Mouse (Mus musculus): Measurements from ENCODE around the gene Plek2. TPM values are rescaled to one million over a fixed set of nuclear protein-coding genes. Genes with fewer than 3 reads are reported as not detected.

Gene Plek2
- not detected for total RNA-seq (2023)

DNA sequence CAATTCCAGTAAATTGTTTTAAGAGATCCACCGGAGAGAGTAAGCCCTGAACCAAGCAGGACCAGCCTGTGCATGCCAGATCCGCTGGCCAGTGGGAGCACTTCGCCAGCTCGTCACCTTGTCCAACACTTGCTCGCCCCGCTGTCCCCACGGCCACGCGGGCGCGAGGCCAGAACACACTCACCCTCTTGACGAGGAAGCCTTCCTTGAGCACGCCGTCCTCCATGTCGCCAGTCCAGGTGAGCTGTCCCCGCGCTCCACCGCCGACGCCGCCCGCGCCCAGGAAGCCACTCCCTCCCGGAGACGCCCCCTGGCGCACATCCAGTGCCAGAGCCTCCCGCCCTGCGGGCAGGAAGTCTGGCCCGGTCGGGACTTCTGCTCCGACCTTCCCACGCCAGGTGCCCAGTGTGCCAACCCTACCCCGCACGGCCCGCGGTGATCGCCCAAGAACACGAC is at the start of gene Plek2:
Gene Plek2 (minus strand): TSS at position 258 of the 456 bp plus-strand sequence.

DNA sequence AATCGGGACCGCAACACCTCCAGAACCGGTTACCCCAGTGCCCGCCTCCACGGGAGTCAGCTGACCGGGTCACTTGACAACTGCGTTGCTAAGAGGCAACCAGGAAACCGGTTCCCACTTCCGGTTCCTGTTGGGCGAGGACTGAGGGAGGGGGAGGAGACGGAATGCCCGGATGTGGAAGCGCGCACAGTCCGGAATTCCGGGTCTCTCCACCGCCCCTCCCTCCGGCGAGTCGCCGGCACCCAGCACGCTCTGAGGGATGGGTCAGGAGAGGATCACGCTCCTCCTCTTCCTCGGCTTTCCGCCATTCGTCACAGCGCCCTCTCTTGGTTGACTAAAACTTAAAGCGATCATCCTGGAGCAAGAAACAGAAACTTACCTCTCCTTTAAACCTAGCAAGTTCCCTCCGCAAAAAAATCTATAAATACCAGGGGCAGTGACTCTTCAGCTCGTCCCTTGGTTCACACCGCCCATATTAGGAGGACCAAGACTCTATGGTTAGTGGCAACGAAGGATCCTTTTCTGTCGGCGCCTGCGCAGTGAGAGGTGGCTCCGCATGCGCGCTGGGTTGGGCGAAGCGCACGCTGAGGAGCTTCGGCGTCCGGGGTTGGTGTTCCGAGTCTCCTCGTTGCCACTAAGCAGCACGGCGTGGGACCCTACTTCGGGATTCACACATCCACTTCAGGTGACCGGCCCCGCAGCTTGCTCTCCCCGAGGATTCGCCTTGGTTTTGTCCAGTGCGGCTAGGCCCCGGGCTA is 45.1 kb downstream of the Plek2 start, which contains the start of the genes Atp6v1d and Eif2s1:
Gene Atp6v1d (minus strand): TSS at position 143 of the 758 bp plus-strand sequence.
Gene Eif2s1 (plus strand): TSS at position 324 of the 758 bp plus-strand sequence.

Other genes starting within 250 kb of the Plek2 start
- gene Fam71d, start 215.4 kb downstream of the Plek2 start, total RNA-seq (2023): 0.47 TPM
- 15.6 TPM for gene Mpp5, start 158.1 kb downstream of the Plek2 start, total RNA-seq (2023)
- gene Atp6v1d, start 45.3 kb downstream of the Plek2 start, total RNA-seq (2023): 120 TPM
- 55.5 TPM for gene Eif2s1, start 45.1 kb downstream of the Plek2 start, total RNA-seq (2023)
- gene Tmem229b, start 100.7 kb upstream of the Plek2 start, total RNA-seq (2023): 47.3 TPM
- 0.80 TPM for gene Plekhh1, start 122.2 kb upstream of the Plek2 start, total RNA-seq (2023)
- 6.8 TPM for gene Pigh, start 182.7 kb upstream of the Plek2 start, total RNA-seq (2023)
- gene Arg2, start 223.8 kb upstream of the Plek2 start, total RNA-seq (2023): not detected

Data from CD4-positive naive resting alpha-beta T cell, adult 57 days (primary cell).